Mouse (Mus musculus): Measurements from ENCODE around the gene Cyb561d1. TPM values are rescaled to one million over a fixed set of nuclear protein-coding genes. Genes with fewer than 3 reads are reported as not detected.
A peak's percentile ranks its signal among the peaks of the same experiment; 100 is the strongest.

Cyb561d1 gene
- total and polyA plus RNA-seq, 3 experiments = 2.2 to 4.1 (median 2.6) TPM

DNA sequence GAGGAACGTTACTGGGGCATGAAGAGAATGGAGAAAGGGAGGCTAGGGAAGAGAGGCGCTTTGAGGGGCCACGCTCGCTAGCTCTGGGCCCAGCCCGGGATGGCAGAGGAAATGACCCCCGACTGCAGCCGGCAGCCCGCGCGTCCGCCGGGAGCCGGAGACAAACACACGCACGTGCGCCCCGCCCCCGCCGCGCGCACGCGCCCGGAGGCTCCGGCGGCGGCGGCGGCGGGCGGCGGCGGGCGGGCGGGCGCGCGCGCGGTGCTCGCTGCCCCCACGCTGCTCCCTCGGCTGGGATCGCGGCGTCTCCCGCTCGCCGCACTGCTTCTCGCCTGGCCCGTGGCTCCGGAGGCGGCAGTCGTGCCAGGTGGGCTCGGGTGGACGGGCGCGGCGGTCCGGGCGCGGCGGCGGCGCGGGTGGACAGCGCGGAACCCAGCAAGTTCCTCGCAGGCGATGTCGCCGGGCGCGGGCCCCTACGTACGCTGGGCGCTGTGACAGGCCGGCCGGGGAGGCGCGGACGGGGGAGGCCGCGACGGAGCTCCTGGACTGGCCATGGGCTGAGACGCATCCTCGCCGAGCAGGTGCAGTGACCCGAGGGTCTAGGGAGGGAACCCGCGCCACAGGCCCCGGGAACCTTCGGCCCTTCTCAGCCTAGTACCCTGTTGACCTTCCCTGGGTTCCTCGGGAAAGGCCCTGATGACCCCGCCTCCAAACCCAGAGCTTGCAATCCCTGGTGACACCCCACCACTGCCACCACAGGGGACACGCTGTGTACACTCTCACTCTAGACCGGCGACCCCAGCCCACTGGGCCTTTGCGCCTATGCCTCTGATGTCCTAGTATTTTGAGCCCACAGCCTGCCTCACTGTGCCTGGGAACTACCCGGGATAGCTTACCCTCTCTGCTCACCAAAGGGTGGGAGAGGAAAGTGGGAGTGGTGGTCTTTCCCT, 14.6 kb downstream of the Cyb561d1 start, which contains the start of gene Amigo1:
Gene Amigo1 (plus strand): TSS at position 238 of the 950 bp plus-strand sequence.
- Histone ChIP-seq H3K9me3 (replicated peaks; ENCODE audit: low read length) (no peaks in the 10 kb centered on the region), H3K36me3 (replicated peaks in 1 of 2; ENCODE audit: control insufficient read depth in 1 of 2, insufficient read depth in 1 of 2, low read length in 1 of 2) (no peaks in the 10 kb centered on the region), H3K27ac (ENCODE audit: insufficient read depth, low read depth) (no peak within 1 kb of the TSS), H3K9ac (ENCODE audit: insufficient read depth, low read depth) (peak within 1 kb of the TSS; percentile 50; the same call in 1 of the 2 replicates), H3K4me1 (ENCODE audit: control insufficient read depth in 1 of 2, insufficient read depth in 2 of 2) (peaks cover 7 to 15% of the 10 kb centered on the region in 2 experiments), H3K79me2 (replicated peaks; ENCODE audit: control insufficient read depth, extremely low read depth, insufficient read depth, poor library complexity, severe bottlenecking) (no peaks in the 10 kb centered on the region), H3K4me2 (ENCODE audit: insufficient read depth, low read depth, poor library complexity, severe bottlenecking) (peak within 1 kb of the TSS; percentile 89), H3K27me3 (replicated peaks) (peaks cover 45% of the 10 kb centered on the region), H3K4me3 (replicated peaks in 1 of 3; ENCODE audit: low read depth in 2 of 3, low read length in 2 of 3, poor library complexity in 1 of 3) (peak within 1 kb of the TSS; percentile 38 to 89 (median 45))
- dilution Hi-C loops (cut with MboI; ENCODE audit: extremely low pct_ligation_motif_present, extremely low pct_unique_long_range_greater_than_20kb, low sequenced_read_pairs) (no loop called here), in situ Hi-C loops (cut with MboI; ENCODE audit: low pct_ligation_motif_present, low pct_unique_long_range_greater_than_20kb, low sequenced_read_pairs) (no loop called here)
- TF ChIP-seq SIN3A (IDR thresholded peaks at IDR 0.05; ENCODE audit: low read length) (no peak), ZC3H11A (IDR thresholded peaks at IDR 0.05; ENCODE audit: low read depth, low read length) (no peak), BHLHE40 (IDR thresholded peaks at IDR 0.05; ENCODE audit: low read depth, low read length) (peak; percentile 70; the same call in 1 of the 2 replicates), ETS1 (conservative IDR thresholded peaks at IDR 0.05; ENCODE audit: low read depth, low read length) (no peak), NRF1 (IDR thresholded peaks at IDR 0.05; ENCODE audit: low read depth, low read length) (peak; percentile 70), MXI1 (IDR thresholded peaks at IDR 0.05; ENCODE audit: low read depth, low read length) (peak; percentile 71)
- no peak for DNase-seq (ENCODE audit: extremely low read depth)

DNA sequence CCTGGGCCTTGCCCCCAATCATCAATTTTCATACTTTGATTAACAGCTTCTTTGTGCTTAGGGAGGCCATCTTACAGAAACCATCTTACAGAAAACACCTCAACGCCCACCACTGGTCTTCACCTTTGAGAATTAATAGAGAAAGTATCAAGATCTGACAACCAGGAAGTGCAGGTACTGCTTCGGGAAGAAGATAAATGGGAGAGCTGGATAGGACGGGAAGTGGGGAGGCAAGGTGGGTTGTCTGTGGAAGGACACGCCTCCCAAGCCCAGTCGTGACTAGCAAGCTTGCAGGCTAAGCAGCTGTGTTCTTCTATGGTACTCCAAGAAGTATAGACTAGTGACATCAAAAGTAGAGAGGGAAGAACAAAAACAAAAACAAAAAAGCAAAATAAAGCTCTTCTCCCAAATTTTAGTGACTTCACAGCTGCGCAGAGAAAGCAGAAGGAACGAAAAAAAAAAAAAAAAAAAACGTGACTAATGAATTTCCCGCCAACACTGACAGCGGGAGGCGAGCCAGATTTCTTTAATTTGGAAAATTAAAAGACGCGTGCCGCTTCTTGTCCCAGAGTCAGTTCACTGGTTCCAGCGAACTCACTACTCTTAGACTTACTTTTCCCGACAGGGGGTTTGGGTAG, 15.4 kb downstream of the Cyb561d1 start:
- peaks cover 7 to 15% of the 10 kb centered on the region in 2 experiments for H3K4me1 ChIP-seq (ENCODE audit: control insufficient read depth in 1 of 2, insufficient read depth in 2 of 2)
- H3K27ac ChIP-seq (ENCODE audit: insufficient read depth, low read depth) = no peak overlapping the region
- H3K4me2 ChIP-seq (ENCODE audit: insufficient read depth, low read depth, poor library complexity, severe bottlenecking) = peak overlapping the region; percentile 89
- no peak for DNase-seq (ENCODE audit: extremely low read depth)
- no peaks in the 10 kb centered on the region for H3K36me3 ChIP-seq (replicated peaks in 1 of 2; ENCODE audit: control insufficient read depth in 1 of 2, insufficient read depth in 1 of 2, low read length in 1 of 2)
- H3K9me3 ChIP-seq (replicated peaks; ENCODE audit: low read length) = no peaks in the 10 kb centered on the region
- dilution Hi-C loops (cut with MboI; ENCODE audit: extremely low pct_ligation_motif_present, extremely low pct_unique_long_range_greater_than_20kb, low sequenced_read_pairs) = no loop called here
- H3K27me3 ChIP-seq (replicated peaks) = peaks cover 45% of the 10 kb centered on the region
- H3K9ac ChIP-seq (ENCODE audit: insufficient read depth, low read depth) = peak overlapping the region; percentile 16; the same call in 1 of the 2 replicates
- H3K79me2 ChIP-seq (replicated peaks; ENCODE audit: control insufficient read depth, extremely low read depth, insufficient read depth, poor library complexity, severe bottlenecking) = no peaks in the 10 kb centered on the region
- H3K4me3 ChIP-seq (replicated peaks in 1 of 3; ENCODE audit: low read depth in 2 of 3, low read length in 2 of 3, poor library complexity in 1 of 3) = peak overlapping the region; percentile 38 to 89 (median 45)
- in situ Hi-C loops (cut with MboI; ENCODE audit: low pct_ligation_motif_present, low pct_unique_long_range_greater_than_20kb, low sequenced_read_pairs) = no loop called here
- TF ChIP-seq CHD2 (IDR thresholded peaks at IDR 0.05; ENCODE audit: low read length) (no peak), EP300 (IDR thresholded peaks at IDR 0.05; ENCODE audit: low read length) (no peak), SMC3 (IDR thresholded peaks at IDR 0.05; ENCODE audit: low read depth, low read length) (no peak), E2F4 (IDR thresholded peaks at IDR 0.05; ENCODE audit: insufficient replicate concordance, low read depth, low read length) (peak; percentile 80; the same call in 1 of the 2 replicates), CHD1 (IDR thresholded peaks at IDR 0.05; ENCODE audit: low read depth, low read length) (no peak), SIN3A (IDR thresholded peaks at IDR 0.05; ENCODE audit: low read length) (0 out of 2 replicates have a peak, but pooled peaks have one; percentile 29), NRF1 (IDR thresholded peaks at IDR 0.05; ENCODE audit: low read depth, low read length) (no peak), ELF1 (IDR thresholded peaks at IDR 0.05; ENCODE audit: low read depth, low read length) (peak; percentile 37), RCOR1 (conservative IDR thresholded peaks at IDR 0.05; ENCODE audit: low read depth, low read length) (no peak), ZNF384 (IDR thresholded peaks at IDR 0.05; ENCODE audit: low read depth, low read length) (peak; percentile 88), BHLHE40 (IDR thresholded peaks at IDR 0.05; ENCODE audit: low read depth, low read length) (peak; percentile 86)
